Mouse (Mus musculus): ENCODE data around the gene Hspa2.

DNA sequence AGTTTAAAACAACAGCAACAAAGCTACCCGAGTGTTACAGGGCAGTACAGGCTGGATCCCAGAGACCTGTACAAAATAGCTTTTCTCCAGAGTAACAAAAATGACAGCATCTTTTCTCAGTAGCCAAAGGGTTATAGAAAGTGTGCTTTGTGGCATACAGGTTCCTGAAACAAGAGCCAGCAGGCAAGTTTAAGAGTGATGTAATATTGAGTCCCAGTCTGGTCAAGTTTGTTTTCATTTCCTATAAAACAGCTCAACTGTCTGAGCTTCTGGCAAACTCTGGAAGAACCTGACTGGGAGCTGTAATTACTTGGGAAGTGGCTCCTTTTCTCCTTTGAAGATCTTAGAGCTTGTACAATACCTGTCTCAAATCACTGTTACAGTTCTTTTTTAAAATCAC, 3.2 kb downstream of the Hspa2 start:
- no peak for TF ChIP-seq CTCF (IDR thresholded peaks at IDR 0.05; ENCODE audit: low read depth)
- TF ChIP-seq EP300 (IDR thresholded peaks at IDR 0.05; ENCODE audit: low read depth), result no peak
